13 mouse cellular contexts compared by ENCODE assay signal in genomic region chr8:95738596-95738995, GRCm38 (mm10). TPM values are rescaled to one million over a fixed set of nuclear protein-coding genes. Genes with fewer than 3 reads are reported as not detected.
DNase-seq lines count a peak whose midpoint lies in the region; ATAC-seq and TF ChIP-seq lines count a peak whose summit lies in the region.
"Had no signal": no experiment of that assay in that cellular context is flagged by ENCODE, and none has a peak within 500 bp of the region (broad histone marks: within the 10 kb centered on the region; RNA-seq: fewer than 3 reads in every experiment).

No protein-coding gene starts in this region.

- no peak overlapping the region for H3K4me3 ChIP-seq in hindbrain, embryonic 14.5 days (replicated peaks; ENCODE audit: low read length)
- H3K4me3 ChIP-seq in hindbrain, embryonic 12.5 days = no peak overlapping the region
- H3K4me3 ChIP-seq in liver, postnatal 0 days (ENCODE audit: low read depth, low read length) = no peak overlapping the region
- no peak overlapping the region for H3K4me3 ChIP-seq in liver, embryonic 12.5 days
- H3K4me3 ChIP-seq: forebrain, embryonic 13.5 days; midbrain, embryonic 13.5 days had no signal

- no peak overlapping the region for H3K27ac ChIP-seq in hindbrain, embryonic 14.5 days
- H3K27ac ChIP-seq in hindbrain, embryonic 12.5 days = no peak overlapping the region
- H3K27ac ChIP-seq in liver, postnatal 0 days (ENCODE audit: low read depth) = no peak overlapping the region
- no peak overlapping the region for H3K27ac ChIP-seq in liver, embryonic 12.5 days
- H3K27ac ChIP-seq: forebrain, embryonic 13.5 days; midbrain, embryonic 13.5 days had no signal

- no peak for TF ChIP-seq EP300 in liver, postnatal 0 days (IDR thresholded peaks at IDR 0.05; ENCODE audit: low read depth)

- peak; percentile 34 for TF ChIP-seq CTCF in liver, postnatal 0 days (IDR thresholded peaks at IDR 0.05; ENCODE audit: low read depth)

- H3K36me3 ChIP-seq in hindbrain, embryonic 14.5 days (replicated peaks; ENCODE audit: control insufficient read depth, insufficient read depth) = peaks cover 95% of the 10 kb centered on the region
- peaks cover 85% of the 10 kb centered on the region for H3K36me3 ChIP-seq in hindbrain, embryonic 12.5 days
- peaks cover 90% of the 10 kb centered on the region for H3K36me3 ChIP-seq in liver, postnatal 0 days (replicated peaks; ENCODE audit: insufficient read depth, low read length)
- H3K36me3 ChIP-seq in liver, embryonic 12.5 days = peaks cover 95% of the 10 kb centered on the region

- H3K4me2 ChIP-seq in hindbrain, embryonic 14.5 days (replicated peaks) = no peak overlapping the region
- H3K4me2 ChIP-seq in hindbrain, embryonic 12.5 days (replicated peaks) = no peak overlapping the region
- no peak overlapping the region for H3K4me2 ChIP-seq in liver, postnatal 0 days (ENCODE audit: low read depth, low read length)
- H3K4me2 ChIP-seq in liver, embryonic 12.5 days = no peak overlapping the region
- H3K4me2 ChIP-seq: forebrain, embryonic 13.5 days; heart, embryonic 11.5 days; midbrain, embryonic 13.5 days had no signal

- no peaks in the 10 kb centered on the region for H3K9me3 ChIP-seq in hindbrain, embryonic 14.5 days (ENCODE audit: control insufficient read depth, low read length)
- H3K9me3 ChIP-seq in hindbrain, embryonic 12.5 days (replicated peaks) = no peaks in the 10 kb centered on the region
- no peaks in the 10 kb centered on the region for H3K9me3 ChIP-seq in liver, postnatal 0 days (ENCODE audit: low read length)
- no peaks in the 10 kb centered on the region for H3K9me3 ChIP-seq in liver, embryonic 12.5 days (replicated peaks)
- H3K9me3 ChIP-seq: forebrain, embryonic 13.5 days; G1E; midbrain, embryonic 13.5 days had no signal

- intact Hi-C loops in gastrocnemius, postnatal 36 days (cut with DNase I) = loop anchor here (5.0 kb wide), 1 partner anchor 39 kb away; no protein-coding TSS in a partner anchor

- H3K9ac ChIP-seq in hindbrain, embryonic 14.5 days = no peak overlapping the region
- H3K9ac ChIP-seq in hindbrain, embryonic 12.5 days = no peak overlapping the region
- H3K9ac ChIP-seq in liver, postnatal 0 days (replicated peaks) = no peak overlapping the region
- H3K9ac ChIP-seq in liver, embryonic 12.5 days = no peak overlapping the region
- H3K9ac ChIP-seq: forebrain, embryonic 13.5 days; midbrain, embryonic 13.5 days had no signal

- ATAC-seq in hindbrain, embryonic 14.5 days (ENCODE audit: low FRiP score) = no peak
- ATAC-seq in hindbrain, embryonic 12.5 days (ENCODE audit: low FRiP score) = no peak
- no peak for ATAC-seq in liver, postnatal 0 days
- no peak for ATAC-seq in liver, embryonic 12.5 days
- ATAC-seq in megakaryocyte-erythroid progenitor cell, adult 5-6 weeks (replicated peaks; ENCODE audit: low FRiP score, low TSS enrichment, poor library complexity, severe bottlenecking) = 0 out of 2 replicates have a peak, but pooled peaks have one; percentile 41
- ATAC-seq: forebrain, embryonic 13.5 days; midbrain, embryonic 13.5 days had no signal

- H3K4me1 ChIP-seq in hindbrain, embryonic 14.5 days (replicated peaks; ENCODE audit: control insufficient read depth, insufficient read depth, low read length) = no peaks in the 10 kb centered on the region
- H3K4me1 ChIP-seq in hindbrain, embryonic 12.5 days = no peaks in the 10 kb centered on the region
- H3K4me1 ChIP-seq in liver, postnatal 0 days (ENCODE audit: insufficient read depth) = no peaks in the 10 kb centered on the region
- H3K4me1 ChIP-seq in liver, embryonic 12.5 days = no peaks in the 10 kb centered on the region
- H3K4me1 ChIP-seq: forebrain, embryonic 13.5 days; midbrain, embryonic 13.5 days had no signal

- peak; percentile 55 for DNase-seq in hindbrain, embryonic 14.5 days (ENCODE audit: low spot score)
- DNase-seq in liver, postnatal 0 days = no peak
- DNase-seq in R1 (ENCODE audit: low read depth, low spot score) = peak; percentile 50
- no peak for DNase-seq in gastrocnemius, postnatal 36 days
- DNase-seq: spleen, adult 18-20 months; thymus, postnatal 14 days had no signal

- no peaks in the 10 kb centered on the region for H3K27me3 ChIP-seq in hindbrain, embryonic 14.5 days (ENCODE audit: control insufficient read depth, insufficient read depth, low read length)
- H3K27me3 ChIP-seq in hindbrain, embryonic 12.5 days = no peaks in the 10 kb centered on the region
- no peaks in the 10 kb centered on the region for H3K27me3 ChIP-seq in liver, postnatal 0 days (ENCODE audit: insufficient read depth, low read length)
- H3K27me3 ChIP-seq in liver, embryonic 12.5 days (replicated peaks) = no peaks in the 10 kb centered on the region
- H3K27me3 ChIP-seq: forebrain, embryonic 13.5 days; midbrain, embryonic 13.5 days had no signal

- WGBS in hindbrain, embryonic 14.5 days = 78% methylated on average over 7 of the region's 7 CpGs
- WGBS in hindbrain, embryonic 12.5 days = 84% methylated on average over 7 of the region's 7 CpGs
- 78% methylated on average over 7 of the region's 7 CpGs for WGBS in liver, postnatal 0 days (ENCODE audit: insufficient replicate concordance)
- 90% methylated on average over 7 of the region's 7 CpGs for WGBS in liver, embryonic 12.5 days (ENCODE audit: insufficient replicate concordance)

RNA-seq across cellular contexts. Expression of gene Setd6, which starts 22.9 kb away (rescaled TPM):
- 27.0 and 31.7 TPM in 2 replicates for polyA plus RNA-seq in hindbrain, embryonic 14.5 days (2014; fragmentation: Nextera tagmentation; extraction: Ambion mirVana)
- polyA plus RNA-seq in hindbrain, embryonic 12.5 days (2016; fragmentation: Nextera tagmentation; extraction: Ambion mirVana) = 20.1 and 21.9 TPM in 2 replicates
- polyA plus RNA-seq in liver, postnatal 0 days (2015; fragmentation: Nextera tagmentation; extraction: Ambion mirVana) = 14.0 and 18.4 TPM in 2 replicates
- polyA plus RNA-seq in liver, embryonic 12.5 days (2016; fragmentation: Nextera tagmentation; extraction: Ambion mirVana) = 29.8 and 32.7 TPM in 2 replicates
- 26.9 and 57.7 TPM in 2 replicates for total RNA-seq in megakaryocyte-erythroid progenitor cell, adult 5-6 weeks (2014; fragmentation: Nextera tagmentation)
- 57.6 and 126 TPM in 2 replicates for total RNA-seq in megakaryocyte-erythroid progenitor cell, adult 5-6 weeks (2017)
- total RNA-seq in gastrocnemius, postnatal 36 days (2021) = 10 to 100 TPM in 1 of 2 experiments, 1 to 10 TPM in 1; 9.6 to 13.3 TPM

Comparison
In these comparisons a context has a peak if more than half of its experiments do, and no peak if none do; other contexts are left out.
1. DNase-seq: peak in hindbrain, embryonic 14.5 days (single experiment) and R1 (single experiment); none in liver, postnatal 0 days (single experiment) and gastrocnemius, postnatal 36 days (0 of 2).